Mouse (Mus musculus): ENCODE results near the gene Dync2h1.
"Not testable (repeated sequence)": the region's sequence is repeated elsewhere in the genome, so short reads cannot be mapped to it uniquely, and the experiment has no call there.

Dync2h1 gene

DNA sequence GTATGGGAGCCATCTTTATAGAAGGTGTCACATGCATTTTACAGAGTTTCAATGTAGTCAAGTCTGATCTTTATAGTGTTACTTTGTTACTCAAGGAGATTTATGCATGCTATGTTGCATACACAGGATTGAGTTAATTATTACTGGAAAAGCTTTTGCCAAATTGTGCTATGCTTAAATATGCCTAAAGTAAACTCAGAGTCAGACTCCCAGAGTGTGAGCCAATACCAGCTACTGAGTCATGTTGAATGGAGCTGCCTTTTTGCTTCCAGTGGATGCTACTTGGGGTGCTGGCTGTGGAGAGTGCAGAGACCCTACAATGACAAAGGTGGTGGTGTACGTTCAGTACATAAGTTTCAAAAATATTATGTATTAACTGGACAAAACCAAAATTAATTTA, 169.5 kb downstream of the Dync2h1 start:
- no peak for DNase-seq

DNA sequence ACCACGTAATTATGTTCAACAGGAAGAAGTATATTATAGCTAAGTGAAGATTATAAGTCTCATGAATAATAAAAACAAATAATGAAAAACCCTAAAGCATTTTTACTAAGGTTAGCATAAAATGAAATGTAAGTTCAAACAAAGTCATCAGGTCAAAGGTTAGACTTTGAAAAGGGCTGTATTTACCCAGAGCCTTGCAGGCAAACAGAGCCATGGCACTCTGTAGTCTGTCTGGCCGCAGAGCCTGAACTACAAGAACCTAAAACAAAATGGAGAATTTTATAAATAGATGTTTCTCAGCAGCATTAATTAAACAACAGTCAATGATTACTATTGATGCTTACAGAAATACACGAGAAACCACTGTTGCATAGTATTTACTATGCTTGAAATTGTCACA, 174.5 kb downstream of the Dync2h1 start:
- no peak for DNase-seq

DNA sequence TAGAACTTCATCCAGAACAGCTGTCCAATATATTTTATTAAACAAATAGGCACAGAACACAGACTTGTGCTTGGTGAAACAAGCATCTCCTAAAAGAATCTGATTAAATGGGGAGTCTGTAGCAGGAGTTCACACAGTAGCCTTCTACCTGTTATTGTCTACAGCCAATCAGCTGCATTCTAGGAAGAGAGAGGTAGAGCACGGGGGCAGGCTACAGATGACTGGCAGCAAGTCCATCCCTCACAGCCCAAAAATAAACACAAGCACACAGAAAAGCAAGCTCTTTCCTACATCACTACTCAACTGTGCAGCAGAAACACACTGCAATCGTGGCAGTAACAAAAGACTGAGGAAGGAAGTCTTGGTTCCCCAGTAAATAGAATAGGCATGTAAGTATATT, 189.4 kb downstream of the Dync2h1 start:
- no peak for DNase-seq

DNA sequence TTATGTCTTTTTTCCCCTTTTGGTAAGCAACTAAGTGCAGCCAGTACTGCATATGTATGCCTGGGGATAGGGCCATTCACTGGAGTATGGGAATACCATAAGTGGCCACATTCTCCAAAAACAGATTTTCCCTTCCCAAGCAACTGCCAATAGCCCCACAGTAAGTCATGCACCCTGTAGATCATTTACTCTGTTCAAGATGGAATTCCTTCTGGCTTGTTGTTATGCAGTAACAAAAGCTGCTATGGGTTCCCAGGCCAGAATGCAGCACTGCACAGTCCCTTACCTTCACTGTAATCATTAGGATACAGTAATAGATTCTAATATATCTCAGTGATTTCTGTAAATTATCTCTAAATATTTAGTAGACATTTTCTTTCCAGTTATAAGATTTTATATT, 190.0 kb downstream of the Dync2h1 start:
- DNase-seq = no peak

DNA sequence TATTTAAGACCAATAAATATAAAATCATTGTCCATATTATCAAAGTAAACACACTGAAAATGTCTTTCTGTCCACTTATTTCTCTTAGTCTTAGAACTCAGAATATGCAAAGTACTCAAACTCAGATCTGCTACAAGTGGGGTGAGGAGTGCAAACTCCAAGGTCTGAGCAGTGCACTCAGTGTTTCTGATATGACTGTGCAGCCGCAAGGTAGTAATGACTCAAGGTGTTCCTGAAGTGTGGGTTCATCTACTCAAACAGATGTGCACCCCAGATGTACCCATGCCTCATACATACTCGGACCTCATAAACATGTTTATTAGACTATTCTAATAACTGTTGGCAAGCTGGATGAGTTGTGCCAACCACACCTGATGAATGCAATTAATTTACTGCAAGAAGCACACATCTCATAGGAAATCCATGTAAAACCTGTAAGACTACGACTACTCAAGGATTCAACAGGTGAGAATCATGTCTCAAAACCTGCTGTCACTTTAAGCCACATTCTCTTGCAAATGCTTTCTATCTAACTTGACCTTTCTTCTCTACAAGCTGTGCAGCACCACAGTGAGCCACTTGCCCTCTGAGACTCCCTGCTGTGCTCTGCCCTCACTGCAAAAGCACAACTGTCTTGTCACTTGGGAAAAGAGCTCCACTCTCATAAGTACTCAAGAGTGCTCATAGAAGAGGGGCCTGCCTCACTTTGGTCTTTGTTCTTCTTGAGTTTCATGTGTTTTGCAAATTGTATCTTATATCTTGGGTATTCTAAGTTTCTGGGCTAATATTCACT, 195.2 kb downstream of the Dync2h1 start:
- no peak for DNase-seq

DNA sequence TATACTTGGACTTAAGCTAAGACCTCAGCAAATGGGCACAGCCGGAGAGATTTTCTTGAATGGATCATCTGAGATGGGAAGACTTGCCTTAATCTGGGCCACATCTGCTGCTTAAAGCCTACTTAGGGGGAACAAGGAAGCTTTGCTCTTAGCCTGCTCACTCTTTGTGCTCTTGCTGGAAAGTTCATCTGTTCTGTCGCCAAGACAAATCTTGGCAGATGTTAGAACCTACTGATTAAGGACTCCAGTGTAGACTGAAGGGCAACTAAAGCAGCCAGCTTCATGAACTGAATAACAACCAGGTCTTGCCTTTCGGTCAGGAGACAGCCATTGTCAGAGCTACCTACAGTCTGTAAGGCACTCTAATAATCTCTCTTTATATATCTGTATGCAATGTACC, 198.1 kb downstream of the Dync2h1 start:
- DNase-seq = no peak

DNA sequence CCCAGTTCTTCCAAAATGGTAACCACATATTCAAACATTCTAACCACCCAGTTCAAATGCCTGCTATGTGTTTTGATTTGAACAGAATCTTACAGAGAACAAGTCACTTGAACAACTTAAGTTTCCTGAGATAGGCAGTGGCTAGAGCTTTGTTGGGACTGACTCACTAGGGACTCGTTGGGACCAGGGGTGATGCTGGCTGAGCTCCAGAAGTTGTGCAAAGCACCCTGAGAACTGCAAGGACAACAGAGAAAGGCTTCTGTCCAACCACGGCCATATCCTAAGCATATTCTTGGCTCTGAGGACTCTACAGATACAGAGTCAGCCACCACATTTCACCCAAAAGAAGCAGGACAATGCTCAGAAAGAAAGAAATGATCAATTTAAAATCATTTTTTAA, 215.1 kb downstream of the Dync2h1 start:
- no peak for DNase-seq

DNA sequence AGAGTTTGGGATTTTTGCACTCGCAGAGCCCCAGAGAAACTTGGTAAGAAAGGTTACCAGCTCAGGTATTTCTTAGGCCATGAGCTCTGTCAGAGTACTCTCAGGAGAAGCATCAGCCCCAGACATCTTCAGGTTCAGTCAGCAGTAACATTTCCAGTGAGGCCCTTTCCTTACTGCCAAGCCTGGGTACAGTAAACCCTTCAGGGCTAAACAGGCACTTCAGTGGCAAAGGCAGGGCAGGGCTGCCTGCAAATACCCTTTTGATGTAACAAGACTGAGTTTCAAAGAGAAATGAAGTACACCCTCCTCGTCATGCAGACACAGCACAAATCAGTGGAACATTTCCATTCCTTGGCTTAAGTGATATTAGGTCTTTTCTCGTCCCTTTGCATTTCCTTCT, 219.2 kb downstream of the Dync2h1 start:
- no peak for DNase-seq

DNA sequence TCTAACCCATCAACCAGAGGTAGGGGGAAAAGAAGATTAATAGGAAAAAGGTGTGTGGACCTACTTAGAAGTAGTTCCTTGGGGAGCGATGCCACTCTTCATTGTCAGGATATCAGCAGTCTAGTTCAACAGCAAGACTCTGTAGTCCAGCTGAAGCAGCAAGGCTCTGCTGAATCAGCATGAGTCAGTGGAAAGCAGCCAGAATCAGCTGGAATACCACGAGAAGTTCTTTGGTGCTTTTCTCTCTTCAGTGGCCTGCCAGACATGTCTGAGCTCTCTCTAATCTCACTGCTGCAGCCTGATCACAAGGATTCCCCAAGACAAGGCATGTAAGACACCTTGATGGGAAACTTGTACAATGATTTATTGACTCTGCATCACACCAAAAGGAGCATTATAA, 225.9 kb downstream of the Dync2h1 start:
- DNase-seq = no peak

DNA sequence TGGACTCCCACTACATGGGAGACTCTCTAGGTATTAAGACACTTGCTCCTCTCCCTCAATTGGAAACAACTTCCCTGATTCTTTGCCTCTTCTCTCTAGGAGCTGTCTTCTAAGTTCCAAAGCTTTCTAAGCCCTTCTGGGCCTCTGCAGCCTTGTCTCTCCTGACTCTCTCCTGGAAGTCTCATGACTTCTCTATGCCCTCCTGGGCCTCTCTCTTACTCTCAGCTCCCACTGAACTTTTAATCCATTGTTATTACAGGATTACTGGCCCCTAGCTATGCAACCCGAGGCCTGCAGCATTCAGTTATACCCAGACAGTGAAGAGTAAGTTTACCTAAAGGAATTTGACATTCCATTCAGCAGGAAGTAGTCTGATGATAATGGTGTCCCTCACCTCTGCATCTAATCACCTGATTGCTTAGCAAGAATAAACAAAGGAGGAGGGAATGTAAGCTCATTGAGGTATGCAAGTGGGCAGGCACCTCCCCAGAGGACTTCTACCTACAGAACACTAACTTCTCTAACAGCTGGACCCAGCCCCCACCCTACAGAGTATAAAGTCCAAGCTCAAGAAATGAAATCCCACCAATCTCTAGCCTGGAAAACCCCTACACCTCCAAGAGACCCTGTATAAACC, 256.7 kb downstream of the Dync2h1 start:
- no peak for DNase-seq

DNA sequence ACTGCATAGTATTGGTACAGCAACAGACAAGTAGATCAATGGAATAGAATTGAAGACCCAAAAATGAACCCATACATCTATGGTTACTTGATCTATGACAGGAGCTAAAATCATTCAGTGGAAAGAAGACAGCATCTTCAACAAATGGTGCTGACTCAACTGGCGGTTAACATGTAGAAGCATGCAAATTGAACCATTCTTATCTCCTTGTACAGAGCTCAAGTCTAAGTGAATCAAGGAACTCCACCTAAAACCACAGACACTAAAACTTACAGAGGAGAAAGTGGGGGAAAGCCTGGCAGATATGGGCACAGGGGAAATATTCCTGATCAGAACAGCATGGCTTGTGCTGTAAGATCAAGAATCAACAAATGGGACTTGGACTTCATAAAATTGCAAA, 270.8 kb downstream of the Dync2h1 start:
- no peak for DNase-seq

DNA sequence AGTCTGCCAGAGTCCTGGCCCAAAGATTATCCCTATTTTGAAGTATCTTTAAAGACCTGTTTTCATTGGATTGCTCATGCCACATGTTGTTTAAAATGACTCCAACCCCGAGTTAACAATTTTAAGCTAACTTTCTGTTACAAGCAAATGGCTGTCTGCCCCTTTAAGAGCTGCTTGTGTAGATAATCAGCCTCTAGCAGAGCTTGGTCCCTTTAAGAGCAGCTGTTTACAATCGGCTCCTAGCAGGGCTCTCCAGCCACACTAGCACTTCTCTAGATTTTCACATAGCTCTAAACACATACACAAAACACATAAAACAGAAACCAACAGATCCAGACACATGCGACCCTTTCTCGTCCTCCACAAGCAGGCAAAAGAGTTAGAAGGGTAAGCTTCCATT, 273.7 kb downstream of the Dync2h1 start:
- DNase-seq = not testable (repeated sequence)

DNA sequence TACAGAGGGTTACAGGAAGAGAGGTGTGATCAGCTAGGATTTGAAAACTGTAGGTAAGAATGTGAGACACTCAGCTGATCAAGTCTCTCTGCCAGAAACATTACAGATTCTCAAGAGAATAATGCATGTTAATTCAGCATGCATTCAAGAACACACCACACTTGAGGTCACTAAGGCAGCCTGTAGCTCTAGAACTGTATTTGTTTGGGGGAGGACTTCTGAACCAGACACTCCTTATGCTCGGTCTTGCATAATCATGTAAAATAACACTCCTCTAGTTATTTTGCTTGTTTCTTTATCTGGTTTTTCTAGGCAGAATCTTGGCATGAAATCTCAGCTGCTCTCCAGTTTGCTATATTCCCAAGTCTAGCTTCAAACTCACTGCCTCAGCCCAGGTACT, 282.6 kb downstream of the Dync2h1 start:
- DNase-seq = no peak

DNA sequence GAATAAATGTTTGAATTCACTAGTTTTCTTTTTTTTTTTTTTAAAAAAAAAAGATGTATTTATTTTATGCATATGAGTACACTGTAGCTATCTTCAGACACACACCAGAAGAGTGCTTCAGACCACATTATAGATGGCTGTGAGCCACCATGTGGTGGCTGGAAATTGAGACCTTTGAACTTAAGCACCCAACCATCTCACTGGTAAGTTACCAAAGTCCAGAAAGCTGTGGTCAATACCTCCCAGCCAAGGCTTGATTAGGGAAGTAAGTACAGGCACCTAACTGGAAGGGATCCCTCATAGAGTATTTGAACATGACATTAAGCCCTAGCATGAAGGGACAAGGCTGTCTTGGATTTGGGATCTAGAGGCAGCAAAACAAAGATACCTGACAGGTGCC, 292.9 kb downstream of the Dync2h1 start:
- DNase-seq = no peak

DNA sequence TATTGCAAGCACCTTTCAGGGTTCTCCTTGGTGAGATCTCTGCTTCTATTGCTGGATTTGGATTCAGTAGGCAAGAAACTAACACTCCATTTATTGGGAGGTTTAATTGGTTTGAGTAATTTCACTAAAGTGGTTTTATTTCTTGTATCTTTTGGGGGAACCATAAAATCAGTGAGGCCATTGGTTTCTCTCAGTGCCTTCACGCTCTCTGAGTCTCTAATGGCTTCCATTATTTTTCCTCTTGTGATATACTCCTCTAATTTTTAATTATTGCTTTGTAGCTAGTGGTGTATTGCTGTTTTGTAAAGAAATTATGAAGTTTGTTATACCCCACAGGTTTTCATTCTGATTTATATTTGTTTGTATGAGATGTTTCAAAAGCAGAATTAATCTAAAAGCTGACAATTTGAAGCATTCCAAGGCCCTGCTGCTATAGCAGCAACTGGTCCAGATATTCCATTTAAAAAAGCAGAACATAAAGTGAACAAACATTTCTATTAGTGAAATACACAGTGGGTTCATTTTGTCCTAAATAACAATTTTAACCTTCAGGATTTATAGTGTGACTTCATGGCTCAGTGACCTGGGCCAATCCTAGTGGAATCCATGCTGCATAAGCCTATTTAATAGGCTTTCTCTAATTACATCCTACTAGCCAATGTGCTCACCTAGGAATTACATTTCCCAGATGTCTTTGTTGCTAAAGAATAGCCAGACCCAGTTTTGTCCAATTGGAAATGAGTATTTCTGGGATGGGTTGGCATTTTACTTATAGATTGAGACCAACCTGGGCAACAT, 302.9 kb downstream of the Dync2h1 start:
- DNase-seq = no peak

All from thymus, postnatal 4 days (tissue).